Mouse (Mus musculus) retina, embryonic 14.5 days (tissue): ENCODE data around the gene Zp1.
A peak's percentile ranks its signal among the peaks of the same experiment; 100 is the strongest.

Experiments
- DNase-seq: peaks from one replicate; pipeline ENCODE4 v3.0.0-alpha.2; 2015; ENCODE audit warnings: low spot score

Zp1 gene

GRCm38 (mm10) chr19:10878201-10878837 lies 42.1 kb downstream of the Zp1 start:
- DNase-seq, result no peak

GRCm38 (mm10) chr19:10871328-10871961 lies 49.0 kb downstream of the Zp1 start:
- no peak for DNase-seq

GRCm38 (mm10) chr19:10870676-10871075 lies 49.8 kb downstream of the Zp1 start:
- DNase-seq, result no peak

GRCm38 (mm10) chr19:10869886-10870527 lies 50.4 kb downstream of the Zp1 start, which contains the start of gene Tmem132a:
Gene Tmem132a (minus strand): TSS chr19:10869940.
- no peak for DNase-seq

GRCm38 (mm10) chr19:10869241-10869885 lies 51.1 kb downstream of the Zp1 start:
- peak; percentile 89 for DNase-seq

- DNase-seq, result peak; percentile 33
Measured at GRCm38 (mm10) chr19:10868623-10869141, 51.8 kb downstream of the Zp1 start.

GRCm38 (mm10) chr19:10867946-10868622 lies 52.3 kb downstream of the Zp1 start:
- DNase-seq, result no peak

GRCm38 (mm10) chr19:10866351-10866750 lies 54.1 kb downstream of the Zp1 start:
- no peak for DNase-seq
